Mouse (Mus musculus) yolk sac, embryonic 10.5 days (tissue): ENCODE data around the gene Prdx1.
"Not testable (repeated sequence)": the region's sequence is repeated elsewhere in the genome, so short reads cannot be mapped to it uniquely, and the experiment has no call there.

ENCODE experiments used
- DNase-seq: peaks from one replicate; pipeline ENCODE4 v3.0.0-alpha.2; 2017; ENCODE audit warnings: low spot score

Gene Prdx1

DNA sequence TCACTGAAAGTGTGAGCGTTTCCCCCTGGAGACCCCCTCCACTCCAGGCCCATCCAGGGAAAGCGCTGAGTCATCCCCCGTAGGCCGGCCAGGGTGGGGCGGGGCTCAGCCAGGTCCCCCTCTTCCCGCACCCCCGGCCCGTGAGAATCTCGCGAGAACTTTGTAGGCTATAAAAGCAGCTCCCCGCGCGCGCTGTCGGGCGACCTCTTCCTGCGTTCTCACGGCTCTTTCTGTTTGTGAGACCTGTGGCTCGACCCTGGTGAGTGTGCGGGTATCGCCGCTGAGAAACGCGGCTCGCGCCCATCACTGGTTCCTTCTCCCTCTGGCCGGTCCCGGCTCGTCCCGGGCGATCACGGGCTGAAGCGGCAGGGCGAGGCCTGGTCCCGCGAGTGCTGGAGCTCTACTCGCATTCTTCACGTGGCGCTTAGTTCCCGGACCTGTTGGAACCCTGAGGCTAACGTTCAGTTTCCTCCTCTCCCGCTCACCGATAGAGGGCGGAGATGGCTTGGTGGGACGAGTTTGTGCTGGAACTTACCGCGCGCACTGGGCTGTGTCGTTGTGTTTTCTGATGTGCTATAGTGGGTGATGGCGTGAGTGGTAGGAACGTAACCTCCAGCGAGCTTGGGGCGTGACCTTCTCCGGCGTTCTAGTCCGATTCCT lies at the start of gene Prdx1:
Gene Prdx1 (plus strand): TSS at position 143 of the 660 bp plus-strand sequence.
- DNase-seq = peak; percentile 96

DNA sequence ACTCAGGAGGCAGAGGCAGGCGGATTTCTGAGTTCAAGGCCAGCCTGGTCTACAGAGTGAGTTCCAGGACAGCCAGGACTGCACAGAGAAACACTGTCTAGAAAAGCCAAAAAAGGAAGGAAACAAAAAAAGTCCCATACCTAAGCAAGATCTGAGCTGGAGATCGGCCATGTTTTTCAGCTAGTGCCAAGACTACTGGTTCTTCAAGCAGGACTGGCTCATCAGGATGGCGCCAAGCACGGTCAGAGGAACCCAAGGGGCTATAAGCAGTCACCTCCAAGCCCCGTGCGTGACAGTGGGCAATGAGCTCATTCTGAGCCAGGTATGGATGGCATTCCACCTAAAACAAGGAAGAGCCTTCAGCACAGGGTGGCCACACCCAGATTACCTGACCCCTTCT lies 46.5 kb upstream of the Prdx1 start:
- DNase-seq = no peak

DNA sequence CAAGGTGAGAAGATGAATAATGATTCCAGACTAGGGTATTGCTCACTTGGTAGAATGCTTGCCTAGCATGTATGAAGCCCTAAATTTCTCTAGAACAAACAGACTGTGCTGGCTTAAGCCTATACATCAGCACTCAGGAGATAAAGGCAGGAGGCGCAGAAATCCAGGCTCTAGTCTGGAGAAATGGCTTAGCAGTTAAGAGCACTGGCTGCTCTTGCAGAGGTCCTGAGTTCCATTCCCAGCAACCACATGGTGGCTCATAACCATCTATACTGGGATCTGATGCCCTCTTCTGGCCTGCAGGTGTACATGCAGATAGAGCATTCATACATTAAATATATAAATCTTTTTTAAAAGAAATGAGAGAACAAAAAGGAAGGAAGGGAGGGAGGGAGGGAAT lies 43.3 kb upstream of the Prdx1 start:
- no peak for DNase-seq

DNA sequence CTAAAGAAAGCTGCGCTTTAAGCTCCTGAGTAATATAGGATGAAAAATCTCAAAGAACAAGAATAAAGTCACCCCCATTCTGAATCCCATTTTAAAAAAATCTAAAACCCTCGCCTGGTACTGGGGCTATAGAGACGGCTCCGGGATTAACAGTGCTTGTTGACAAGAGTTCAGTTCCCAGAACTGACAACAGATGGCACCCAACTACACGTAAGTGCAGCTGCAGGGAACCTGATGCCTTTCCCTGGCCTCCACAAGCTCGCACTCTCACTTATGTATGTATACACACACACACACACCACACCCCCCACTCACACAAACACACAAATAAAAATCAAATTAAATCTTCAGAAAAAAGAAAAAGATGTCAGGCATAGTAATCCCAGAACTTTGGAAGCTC lies 41.0 kb upstream of the Prdx1 start:
- DNase-seq = no peak

DNA sequence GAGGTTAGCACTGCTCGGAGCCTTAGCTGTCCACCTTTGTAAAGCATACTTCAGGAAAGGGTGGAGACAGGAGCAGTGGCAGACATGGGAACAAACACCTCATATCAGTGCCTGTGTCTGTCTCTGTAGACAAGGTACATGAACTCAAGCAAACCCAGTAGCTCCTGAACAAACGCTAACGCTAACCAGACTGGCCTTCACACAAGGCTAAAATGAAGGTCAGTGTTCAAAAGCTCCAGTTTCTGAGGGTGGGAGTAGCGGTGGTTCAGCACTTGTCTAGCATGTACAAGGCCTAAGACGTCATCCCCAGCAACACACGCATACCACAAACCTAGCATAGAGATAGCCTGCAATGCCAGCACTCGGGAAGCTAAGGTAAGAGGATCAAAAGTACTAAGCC lies 39.7 kb upstream of the Prdx1 start:
- no peak for DNase-seq

DNA sequence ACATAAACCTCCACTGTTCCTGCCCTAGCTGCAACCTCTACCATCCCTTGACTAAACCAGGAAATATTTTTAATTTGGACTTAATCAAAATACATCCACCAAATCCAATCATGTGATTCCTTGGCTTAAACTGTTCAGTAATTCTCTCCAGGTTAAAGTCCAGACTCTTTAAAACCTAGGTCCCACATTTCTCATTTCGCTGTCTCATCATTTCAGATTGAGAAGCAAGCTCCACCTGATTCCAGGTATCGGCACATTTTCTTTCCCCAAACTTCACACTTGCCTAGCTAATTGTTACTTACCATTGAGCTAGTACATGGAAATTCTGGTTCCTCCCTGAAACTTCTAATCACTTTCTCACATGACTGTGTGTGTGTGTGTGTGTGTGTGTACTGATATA lies 35.9 kb upstream of the Prdx1 start:
- DNase-seq = no peak

DNA sequence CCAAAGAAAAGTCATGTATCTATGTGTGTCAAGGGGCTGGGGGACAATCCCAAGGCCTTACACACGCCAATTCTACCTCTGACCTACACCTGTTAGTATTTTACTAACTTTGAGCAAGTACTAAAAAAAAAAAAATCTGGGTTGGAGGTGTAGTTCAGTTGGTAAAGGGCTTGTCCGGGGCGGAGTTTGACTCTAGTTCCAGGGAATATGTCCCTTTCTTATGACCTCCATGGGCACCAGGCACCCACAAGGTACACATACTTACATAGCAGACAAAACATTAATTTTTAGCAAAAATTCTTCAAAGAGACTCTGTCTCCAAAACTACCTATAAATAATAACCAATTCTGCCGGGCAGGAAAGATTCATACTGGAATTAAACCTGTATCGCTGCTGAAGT lies 35.0 kb upstream of the Prdx1 start:
- DNase-seq = no peak

DNA sequence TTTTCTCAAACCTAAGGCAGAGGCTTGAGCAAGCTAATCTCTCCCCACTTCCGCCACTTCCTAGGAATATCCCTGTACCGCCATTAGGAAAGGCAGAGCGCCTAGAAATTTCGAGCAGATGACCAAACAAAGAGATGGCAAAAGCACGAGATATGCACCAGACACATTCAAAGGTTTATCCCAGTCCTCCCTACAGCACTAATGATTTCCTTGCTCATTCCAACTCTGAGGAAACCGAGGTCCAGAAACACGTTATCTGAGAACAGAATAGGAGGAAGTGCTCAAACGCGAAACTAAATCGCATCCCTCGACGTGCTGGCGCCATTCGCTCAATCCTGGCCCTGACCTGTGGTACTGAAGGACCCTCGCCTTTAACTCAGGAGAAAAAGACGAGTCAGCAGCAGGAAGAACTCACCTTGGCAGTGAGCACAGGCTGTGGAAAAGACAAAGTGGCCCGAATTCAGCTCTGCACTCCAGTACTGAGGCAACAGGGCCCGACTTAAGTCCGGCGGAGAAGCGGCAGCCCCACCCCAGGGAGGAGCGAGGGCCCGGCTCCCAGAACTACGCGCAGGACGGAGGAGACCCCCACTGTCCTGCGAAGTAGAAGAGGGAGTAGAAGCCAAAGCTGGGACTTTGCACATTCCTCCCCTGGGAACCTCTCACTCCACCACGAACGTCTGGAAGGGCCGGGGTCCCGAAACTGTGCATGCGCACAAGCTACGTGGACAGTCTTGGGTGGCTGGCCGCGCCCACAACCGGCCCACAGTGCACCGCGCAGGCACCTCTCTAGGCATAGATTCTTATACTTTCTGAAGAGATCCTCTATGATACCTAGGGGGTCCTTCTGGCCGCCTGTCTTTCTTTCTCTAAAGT lies 34.2 kb upstream of the Prdx1 start, which contains the start of gene Akr1a1:
Gene Akr1a1 (minus strand): TSS at position 757 of the 873 bp plus-strand sequence.
- DNase-seq = peak; percentile 95

DNA sequence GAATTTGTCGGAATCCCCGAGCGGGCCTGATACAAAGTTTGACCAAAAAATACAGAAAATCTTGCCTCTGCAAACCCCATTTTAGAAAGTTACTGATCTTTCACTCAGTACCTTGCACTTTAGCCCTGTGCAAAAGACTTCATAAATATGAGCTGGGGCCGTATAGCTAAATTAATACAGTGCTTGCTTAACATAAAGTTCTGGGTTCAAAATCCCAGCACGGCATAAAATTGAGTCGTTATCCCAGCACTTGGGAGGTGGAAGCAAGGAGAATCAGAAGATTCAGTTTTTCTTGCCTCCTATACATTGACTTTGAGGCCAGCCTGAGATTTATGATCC lies 33.6 kb upstream of the Prdx1 start:
- DNase-seq = no peak

DNA sequence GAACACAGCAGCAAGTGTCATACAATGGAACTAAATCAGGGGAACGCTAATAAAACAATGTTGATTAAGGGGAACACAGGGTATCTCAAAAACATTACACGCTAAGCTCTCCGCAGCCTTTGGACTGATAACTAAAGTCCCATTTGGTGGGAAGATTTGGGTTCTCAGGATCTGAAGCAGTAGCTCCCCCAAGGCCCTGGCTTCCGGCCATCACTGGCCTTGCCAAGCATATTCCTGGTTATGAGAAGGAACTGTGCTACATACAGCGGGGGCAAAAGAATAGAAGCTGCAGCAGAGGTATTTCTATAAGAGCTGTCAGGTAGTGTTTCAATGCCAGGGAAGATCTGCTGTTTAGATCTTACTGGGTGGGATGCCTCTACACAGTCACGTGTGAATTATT lies 32.1 kb upstream of the Prdx1 start:
- no peak for DNase-seq

DNA sequence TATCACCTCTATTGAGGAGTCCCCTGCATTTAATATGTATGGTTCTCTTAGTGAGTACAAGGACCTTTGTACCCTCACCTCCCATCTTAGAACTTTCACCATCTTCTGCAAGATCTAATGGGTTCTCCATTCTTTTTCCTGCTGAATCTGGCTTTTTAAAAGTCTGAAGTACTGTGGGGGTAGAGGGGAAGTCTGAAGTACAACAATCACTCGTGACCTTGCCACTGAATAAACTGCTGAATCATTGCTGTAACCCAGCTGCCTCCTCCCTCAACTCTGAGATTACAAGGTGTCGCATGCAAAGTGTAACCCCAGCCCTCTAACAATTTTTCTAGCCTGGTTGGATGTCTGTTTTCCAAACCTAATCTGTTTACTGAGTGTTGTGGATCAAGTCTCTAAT lies 30.2 kb upstream of the Prdx1 start:
- peak; percentile 68 for DNase-seq

DNA sequence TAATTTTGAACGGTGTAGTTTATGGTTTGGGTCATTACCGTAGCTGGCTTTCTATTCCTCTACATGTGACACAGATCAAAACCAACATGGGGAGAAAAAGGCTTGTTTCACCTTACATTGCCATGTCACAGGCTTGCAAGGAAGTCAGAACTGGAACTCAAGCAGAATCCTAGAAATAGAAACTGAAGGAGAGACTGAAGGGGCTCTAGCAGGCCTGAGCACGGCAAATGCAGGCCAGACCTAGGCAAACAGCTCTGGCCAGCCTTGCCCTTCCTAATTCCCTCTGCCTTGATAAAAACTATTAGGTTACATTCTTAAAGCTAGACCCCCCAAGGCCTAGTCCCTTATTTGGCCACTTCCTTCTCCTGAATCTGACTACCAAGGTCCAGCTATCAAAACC lies 29.7 kb upstream of the Prdx1 start:
- no peak for DNase-seq

DNA sequence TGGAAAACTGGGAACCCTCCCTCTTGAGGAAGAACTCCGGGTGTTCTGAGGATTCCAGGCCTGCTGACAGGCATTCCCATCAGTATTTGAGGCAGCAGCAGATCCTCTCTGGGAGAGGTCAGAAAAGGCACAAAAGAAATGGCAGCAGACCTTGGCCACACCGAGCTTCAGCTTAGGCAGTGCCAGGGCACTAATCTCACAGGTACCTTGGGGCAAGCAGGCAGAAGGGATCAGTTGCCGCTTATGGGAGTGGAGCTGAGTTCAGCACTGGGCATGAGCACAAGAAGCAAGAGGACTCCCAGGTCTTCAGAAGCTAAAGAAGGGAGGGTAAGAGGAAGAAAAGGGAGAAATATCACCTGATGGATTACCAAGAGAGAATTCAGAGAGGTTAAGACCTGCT lies 27.4 kb upstream of the Prdx1 start:
- no peak for DNase-seq

DNA sequence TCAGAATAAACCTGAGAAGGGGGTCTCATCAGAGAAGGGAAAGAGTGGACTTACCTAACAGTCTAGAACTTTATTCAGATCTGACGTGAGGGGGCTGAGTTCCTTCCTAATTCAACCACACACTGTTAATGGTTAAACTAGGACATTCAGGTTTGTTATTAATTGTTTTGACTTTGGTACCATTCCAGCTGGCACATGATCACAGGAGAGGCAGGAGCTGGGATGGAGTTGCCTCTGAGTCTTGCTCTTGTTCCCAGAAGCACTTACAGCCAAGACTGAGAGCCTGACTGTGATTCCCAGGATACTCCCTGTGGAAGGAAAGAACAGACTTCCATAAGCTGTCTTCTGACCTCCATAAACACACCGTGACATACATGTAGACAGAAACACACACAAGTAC lies 25.9 kb upstream of the Prdx1 start:
- DNase-seq = no peak

DNA sequence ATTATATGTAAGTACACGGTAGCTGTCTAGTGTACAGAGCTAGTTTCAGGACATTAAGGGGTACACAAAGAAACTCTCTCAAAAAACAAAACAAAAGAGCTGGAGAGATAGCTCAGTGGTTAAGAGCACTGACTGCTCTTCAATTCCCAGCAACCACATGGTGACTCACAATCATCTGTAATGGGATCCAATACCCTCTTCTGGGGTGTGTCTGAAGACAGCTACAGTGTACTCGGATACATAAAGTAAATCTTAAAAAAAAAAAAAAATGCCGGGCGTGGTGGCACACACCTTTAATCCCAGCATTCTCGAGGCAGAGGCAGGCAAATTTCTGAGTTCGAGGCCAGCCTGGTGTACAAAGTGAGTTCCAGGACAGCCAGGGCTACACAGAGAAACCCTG lies 25.4 kb upstream of the Prdx1 start:
- not testable (repeated sequence) for DNase-seq

DNA sequence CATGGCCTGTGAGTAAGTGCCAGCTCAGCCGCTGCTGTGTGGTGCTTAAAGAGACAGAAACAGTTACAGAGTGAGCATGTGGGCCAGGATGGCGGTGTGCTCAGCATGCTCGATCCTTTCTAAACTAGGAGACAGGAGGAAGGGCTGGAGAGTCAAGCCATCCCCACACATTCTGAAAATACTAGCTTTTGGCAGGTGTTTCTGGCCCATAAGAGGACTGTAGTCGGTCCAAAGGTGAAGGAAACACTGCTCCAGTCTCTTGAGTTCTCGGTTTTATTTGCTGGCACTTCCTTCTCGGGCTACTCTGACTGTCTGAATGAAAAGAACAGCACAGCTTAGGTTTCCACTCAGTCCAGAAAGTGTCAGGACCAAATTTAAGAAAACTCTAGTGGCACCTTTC lies 24.5 kb upstream of the Prdx1 start:
- no peak for DNase-seq

DNA sequence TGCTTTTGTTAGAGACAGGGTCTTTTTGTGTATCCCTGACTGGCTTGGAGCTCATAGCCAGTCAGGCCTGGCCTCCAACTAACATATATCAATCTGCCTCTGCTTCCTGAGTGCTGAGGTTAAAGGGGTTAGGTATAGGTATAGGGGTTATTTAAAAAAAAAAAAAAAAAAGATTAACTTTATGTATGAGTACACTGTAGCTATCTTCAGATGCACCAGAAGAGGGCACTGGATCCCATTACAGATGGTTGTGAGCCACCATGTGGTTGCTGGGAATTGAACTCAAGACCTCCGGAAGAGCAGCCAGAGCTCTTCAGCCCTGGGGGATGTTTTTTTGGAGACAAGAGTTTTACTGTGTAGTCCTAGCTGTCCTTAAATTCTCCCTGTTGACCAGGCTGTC lies 23.3 kb upstream of the Prdx1 start:
- no peak for DNase-seq

DNA sequence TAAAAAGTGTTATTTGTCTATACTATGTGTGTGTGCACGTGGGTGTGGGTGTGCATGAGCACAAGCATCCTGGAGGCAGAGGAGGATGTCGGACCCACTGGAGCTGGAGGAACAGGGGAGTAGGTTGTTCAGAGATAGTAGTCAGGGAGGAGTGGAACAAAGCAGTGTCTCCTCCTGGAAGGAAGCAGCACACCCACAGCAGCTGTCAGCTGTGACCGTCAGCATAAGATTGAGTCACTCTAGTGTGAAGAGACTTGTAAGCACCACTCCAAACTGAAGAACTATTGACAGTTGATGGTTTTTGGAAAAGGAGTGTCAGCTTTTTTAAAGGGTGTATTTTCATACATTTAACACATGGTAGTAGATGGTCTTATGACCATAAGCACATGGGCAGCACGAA lies 18.7 kb upstream of the Prdx1 start:
- no peak for DNase-seq

DNA sequence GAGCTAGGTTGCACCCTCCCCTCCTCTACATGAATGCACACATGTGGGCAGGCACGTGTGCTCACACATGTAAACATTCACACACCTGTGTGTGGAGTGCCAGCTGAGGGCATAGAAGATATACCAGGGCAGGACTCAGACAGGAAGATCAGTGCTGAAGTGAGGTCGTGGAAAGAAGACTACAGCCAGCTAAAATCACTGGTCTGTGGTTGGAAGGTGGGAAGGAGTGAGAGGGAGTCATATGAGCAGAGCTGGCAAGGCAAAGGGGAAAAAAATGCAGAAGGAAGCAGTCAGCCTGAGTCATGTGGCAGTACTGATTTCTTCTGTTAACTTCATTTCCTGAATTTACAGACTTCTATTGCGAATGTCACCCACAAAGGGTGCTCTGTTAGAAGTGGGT lies 17.2 kb upstream of the Prdx1 start:
- no peak for DNase-seq

DNA sequence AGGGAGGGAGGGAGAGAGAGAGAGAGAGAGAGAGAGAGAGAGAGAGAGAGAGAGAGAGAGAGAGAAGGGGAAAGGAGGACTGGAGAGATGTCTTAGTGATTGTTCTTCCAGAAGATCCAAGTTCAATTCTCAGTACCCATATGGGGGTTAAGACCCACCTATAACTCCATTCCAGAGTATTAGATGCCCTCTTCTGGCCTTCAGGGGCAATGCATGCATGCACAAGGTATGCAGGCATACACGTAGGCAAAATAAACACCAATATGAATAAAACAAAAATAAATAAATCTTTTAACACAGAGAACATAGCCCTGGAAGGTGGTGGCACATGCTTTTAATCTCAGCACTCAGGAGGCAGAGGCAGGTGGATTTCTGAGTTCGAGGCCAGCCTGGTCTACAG lies 16.1 kb upstream of the Prdx1 start:
- DNase-seq = no peak

DNA sequence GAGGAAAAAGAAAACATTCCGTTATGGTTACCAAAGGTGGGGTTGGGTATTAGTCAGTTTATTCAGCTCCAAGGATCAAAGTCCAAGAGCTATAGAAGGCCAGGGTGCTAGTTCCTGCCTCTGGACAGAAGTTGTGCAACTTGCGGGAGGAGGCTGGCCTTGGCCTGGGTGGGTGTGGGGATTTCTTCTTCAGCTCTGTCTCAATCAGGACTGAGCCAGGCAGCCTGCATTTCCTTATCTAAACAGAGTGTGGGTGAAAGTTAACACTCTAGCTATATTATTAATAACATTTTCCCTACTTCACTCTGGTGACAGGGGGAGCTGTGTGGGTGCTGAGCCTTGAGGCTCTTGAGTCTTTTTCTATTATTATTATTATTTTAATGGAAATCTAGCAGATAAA lies 12.6 kb upstream of the Prdx1 start:
- DNase-seq = peak; percentile 90

DNA sequence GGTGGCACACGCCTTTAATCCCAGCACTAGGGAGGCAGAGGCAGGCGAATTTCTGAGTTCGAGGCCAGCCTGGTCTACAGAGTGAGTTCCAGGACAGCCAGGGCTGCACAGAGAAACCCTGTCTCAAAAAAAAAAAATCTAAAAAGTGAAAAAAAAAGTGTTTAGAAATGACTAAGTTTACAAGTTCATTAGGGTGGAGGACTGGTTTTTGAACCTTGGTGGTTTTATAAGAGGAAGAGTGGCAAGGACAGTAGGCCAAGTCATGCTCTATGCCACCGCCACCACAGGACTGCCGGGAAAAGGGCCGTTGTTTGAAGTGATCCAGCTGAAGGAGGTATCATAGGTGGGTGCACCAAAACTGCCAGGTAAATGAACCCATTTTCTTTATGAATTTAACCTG lies 10.6 kb upstream of the Prdx1 start:
- not testable (repeated sequence) for DNase-seq

DNA sequence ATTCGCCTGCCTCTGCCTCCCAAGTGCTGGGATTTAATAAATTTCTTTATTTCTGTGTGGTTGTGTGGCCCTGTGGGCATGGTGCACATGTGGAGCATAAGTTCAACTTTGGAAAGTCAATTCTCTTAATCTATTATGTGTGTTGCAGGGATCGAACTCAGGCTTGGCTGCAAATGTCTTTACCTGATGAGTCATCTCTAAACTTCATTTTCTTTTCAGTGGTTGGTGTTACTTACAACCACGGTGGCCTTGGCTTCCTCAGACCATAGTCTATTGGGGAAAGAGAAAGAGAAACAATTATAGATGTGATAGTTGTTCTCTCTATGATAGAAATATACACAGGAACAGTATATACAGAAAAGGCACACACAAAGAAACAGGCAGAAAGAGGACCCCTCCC lies 9.3 kb upstream of the Prdx1 start:
- DNase-seq = no peak

DNA sequence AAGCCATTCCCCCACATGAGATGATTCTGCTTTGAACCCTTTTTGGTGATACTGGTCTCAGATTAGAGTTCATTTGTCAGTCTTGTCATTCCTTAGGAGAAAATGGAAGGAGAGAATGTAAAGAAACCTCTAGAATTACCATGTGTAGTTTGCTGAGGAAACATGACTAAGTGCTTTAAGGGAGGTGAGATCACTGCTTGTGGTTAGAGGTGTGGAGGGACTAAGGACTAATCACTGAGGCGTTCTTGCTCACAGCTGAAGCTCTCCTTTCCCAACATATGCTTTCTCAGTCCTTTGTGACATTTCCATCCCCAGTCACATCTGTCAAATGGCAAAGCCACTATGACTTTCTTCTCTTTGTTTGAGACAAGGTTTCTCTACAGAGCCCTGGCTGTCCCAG lies 7.5 kb upstream of the Prdx1 start:
- DNase-seq = no peak
